Mouse (Mus musculus): ENCODE results near the gene Sp9.
A peak's percentile ranks its signal among the peaks of the same experiment; 100 is the strongest.

Gene Sp9

GRCm38 (mm10) chr2:73314311-73314710 is 42.6 kb downstream of the Sp9 start:
- no peak for DNase-seq

GRCm38 (mm10) chr2:73317426-73317825 is 45.7 kb downstream of the Sp9 start:
- peak in 1 of 2 experiments; percentile 17 for DNase-seq

DNA sequence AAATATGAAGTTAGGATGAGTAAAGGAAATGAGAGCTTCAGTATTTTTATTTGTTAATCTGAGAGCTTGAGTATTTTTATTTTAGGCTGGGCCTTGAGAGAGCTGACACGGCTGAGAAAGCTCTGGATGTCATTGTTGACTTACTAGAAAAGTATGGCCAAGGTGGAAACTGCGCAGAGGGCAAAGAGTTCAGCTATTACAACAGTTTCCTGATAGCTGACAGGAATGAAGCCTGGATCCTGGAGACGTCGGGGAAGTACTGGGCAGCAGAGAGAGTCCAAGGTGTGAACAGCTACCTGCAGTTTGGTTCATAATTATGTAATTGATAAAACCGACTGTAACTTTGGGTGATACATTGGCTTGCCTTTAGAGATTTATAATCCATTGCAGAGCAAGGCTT is 47.5 kb downstream of the Sp9 start:
- DNase-seq = no peak

- no peak for DNase-seq
These were observed 51.3 kb downstream of the Sp9 start for GRCm38 (mm10) chr2:73322991-73323390.

DNA sequence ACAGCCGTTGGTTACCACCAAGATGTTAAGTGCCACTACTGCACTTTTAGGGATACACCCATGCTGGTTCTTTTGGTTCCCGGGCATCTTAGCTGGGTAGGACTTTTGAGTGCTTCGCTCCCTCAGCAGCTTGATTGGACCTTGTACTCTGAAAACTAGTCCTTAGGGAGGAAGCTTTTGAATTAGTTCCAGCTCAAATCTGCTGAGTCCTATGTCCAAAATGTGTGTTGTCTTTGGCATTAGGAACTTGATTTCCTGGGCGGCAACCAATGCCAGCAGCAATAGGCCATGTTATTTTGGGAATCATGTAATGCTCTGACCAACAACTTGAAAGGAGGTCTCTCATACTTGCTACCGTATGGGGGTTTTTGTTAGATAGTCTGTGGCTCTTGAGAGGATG is 54.1 kb downstream of the Sp9 start:
- peak; percentile 47 to 79 for DNase-seq
